Mouse (Mus musculus): ENCODE data around the gene Uts2. TPM values are rescaled to one million over a fixed set of nuclear protein-coding genes. Genes with fewer than 3 reads are reported as not detected.
A peak's percentile ranks its signal among the peaks of the same experiment; 100 is the strongest.

Uts2 gene
- polyA plus RNA-seq, 1 experiment from 2014 or later, result not detected

DNA sequence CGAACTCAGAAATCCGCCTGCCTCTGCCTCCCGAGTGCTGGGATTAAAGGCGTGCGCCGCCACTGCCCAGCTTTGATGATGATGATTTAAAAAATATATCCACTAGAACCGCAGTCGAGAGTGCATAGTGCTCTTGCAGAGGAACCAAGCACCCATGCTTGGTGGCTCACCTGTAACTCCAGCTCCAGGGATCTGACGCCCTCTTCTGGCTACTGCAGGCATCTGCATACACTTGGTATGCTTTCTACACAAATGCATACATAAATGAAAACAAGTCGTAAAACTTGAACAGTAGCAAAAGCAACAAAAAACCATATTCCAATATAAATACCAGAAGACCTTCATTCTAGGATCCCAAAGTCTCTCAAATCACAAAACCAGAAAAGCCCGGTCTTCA is 31.3 kb upstream of the Uts2 start:
- WGBS, result 64% methylated on average over 11 of the region's 11 CpGs
- Histone ChIP-seq H3K36me3 (ENCODE audit: control insufficient read depth, insufficient read depth, low read length) (no peaks in the 10 kb centered on the region), H3K9me3 (ENCODE audit: control insufficient read depth, low read length) (no peaks in the 10 kb centered on the region), H3K9ac (ENCODE audit: low read depth, low read length) (no peak overlapping the region), H3K27me3 (replicated peaks; ENCODE audit: control insufficient read depth, insufficient read depth, low read length) (no peaks in the 10 kb centered on the region), H3K27ac (replicated peaks; ENCODE audit: low read depth, low read length) (no peak overlapping the region), H3K4me1 (ENCODE audit: control insufficient read depth, insufficient read depth, low read length) (no peaks in the 10 kb centered on the region), H3K4me3 (ENCODE audit: low read depth, low read length) (no peak overlapping the region), H3K4me2 (ENCODE audit: low read depth, low read length) (no peak overlapping the region)
- DNase-seq (ENCODE audit: low spot score) (no peak), ATAC-seq (ENCODE audit: low read depth) (0 out of 2 replicates have a peak, but pooled peaks have one; percentile 2)

GRCm38 (mm10) chr4:150966556-150966955 is 30.3 kb upstream of the Uts2 start:
- 25% methylated on average over 7 of the region's 7 CpGs for WGBS
- ATAC-seq (ENCODE audit: low read depth), result no peak
- Histone ChIP-seq H3K4me3 (ENCODE audit: low read depth, low read length) (no peak overlapping the region), H3K27ac (replicated peaks; ENCODE audit: low read depth, low read length) (no peak overlapping the region), H3K9ac (ENCODE audit: low read depth, low read length) (no peak overlapping the region), H3K27me3 (replicated peaks; ENCODE audit: control insufficient read depth, insufficient read depth, low read length) (no peaks in the 10 kb centered on the region), H3K4me1 (ENCODE audit: control insufficient read depth, insufficient read depth, low read length) (no peaks in the 10 kb centered on the region), H3K36me3 (ENCODE audit: control insufficient read depth, insufficient read depth, low read length) (no peaks in the 10 kb centered on the region), H3K4me2 (ENCODE audit: low read depth, low read length) (no peak overlapping the region), H3K9me3 (ENCODE audit: control insufficient read depth, low read length) (no peaks in the 10 kb centered on the region)
- DNase-seq (ENCODE audit: low spot score), result peak; percentile 33

DNA sequence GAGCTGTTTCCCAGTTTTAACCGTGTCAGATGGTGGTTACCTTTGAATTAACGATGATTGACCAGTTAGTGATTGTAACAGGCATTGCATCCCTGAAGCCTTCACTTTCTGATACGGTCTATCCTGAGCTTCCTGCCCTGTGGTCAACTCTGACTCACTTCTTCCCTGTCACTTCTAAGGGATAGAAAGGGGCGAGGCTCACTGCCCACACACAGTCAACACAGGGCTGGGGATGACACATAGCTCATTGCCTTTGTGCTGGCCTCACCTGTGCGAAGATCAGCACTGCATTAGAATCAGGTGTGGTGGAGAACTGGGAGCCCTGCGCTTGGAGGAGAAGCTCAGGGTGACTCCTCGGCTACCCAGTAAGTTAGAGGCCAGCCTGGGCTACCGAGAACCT is 27.9 kb upstream of the Uts2 start:
- Histone ChIP-seq H3K4me3 (ENCODE audit: low read depth, low read length) (no peak overlapping the region), H3K9ac (ENCODE audit: low read depth, low read length) (no peak overlapping the region), H3K4me2 (ENCODE audit: low read depth, low read length) (no peak overlapping the region), H3K4me1 (ENCODE audit: control insufficient read depth, insufficient read depth, low read length) (no peaks in the 10 kb centered on the region), H3K9me3 (ENCODE audit: control insufficient read depth, low read length) (no peaks in the 10 kb centered on the region), H3K36me3 (ENCODE audit: control insufficient read depth, insufficient read depth, low read length) (no peaks in the 10 kb centered on the region), H3K27me3 (replicated peaks; ENCODE audit: control insufficient read depth, insufficient read depth, low read length) (no peaks in the 10 kb centered on the region), H3K27ac (replicated peaks; ENCODE audit: low read depth, low read length) (no peak overlapping the region)
- WGBS, result 84% methylated on average over 8 of the region's 8 CpGs
- DNase-seq (ENCODE audit: low spot score) (no peak), ATAC-seq (ENCODE audit: low read depth) (no peak)

GRCm38 (mm10) chr4:150973264-150973663 is 23.6 kb upstream of the Uts2 start:
- WGBS, result 79% methylated on average over 8 of the region's 8 CpGs
- H3K27ac ChIP-seq (replicated peaks; ENCODE audit: low read depth, low read length), result no peak overlapping the region
- 0 out of 2 replicates have a peak, but pooled peaks cover 3% of the 10 kb centered on the region for H3K4me1 ChIP-seq (ENCODE audit: control insufficient read depth, insufficient read depth, low read length)
- ATAC-seq (ENCODE audit: low read depth) (no peak), DNase-seq (ENCODE audit: low spot score) (no peak)
- H3K9ac ChIP-seq (ENCODE audit: low read depth, low read length), result no peak overlapping the region
- no peaks in the 10 kb centered on the region for H3K27me3 ChIP-seq (replicated peaks; ENCODE audit: control insufficient read depth, insufficient read depth, low read length)
- H3K9me3 ChIP-seq (ENCODE audit: control insufficient read depth, low read length), result no peaks in the 10 kb centered on the region
- no peaks in the 10 kb centered on the region for H3K36me3 ChIP-seq (ENCODE audit: control insufficient read depth, insufficient read depth, low read length)
- no peak overlapping the region for H3K4me2 ChIP-seq (ENCODE audit: low read depth, low read length)
- H3K4me3 ChIP-seq (ENCODE audit: low read depth, low read length), result no peak overlapping the region

- H3K9me3 ChIP-seq (ENCODE audit: control insufficient read depth, low read length), result no peaks in the 10 kb centered on the region
- H3K27ac ChIP-seq (replicated peaks; ENCODE audit: low read depth, low read length), result no peak overlapping the region
- H3K9ac ChIP-seq (ENCODE audit: low read depth, low read length), result no peak overlapping the region
- no peak for ATAC-seq (ENCODE audit: low read depth)
- no peak overlapping the region for H3K4me2 ChIP-seq (ENCODE audit: low read depth, low read length)
- H3K4me3 ChIP-seq (ENCODE audit: low read depth, low read length), result no peak overlapping the region
- H3K4me1 ChIP-seq (ENCODE audit: control insufficient read depth, insufficient read depth, low read length), result 0 out of 2 replicates have a peak, but pooled peaks cover 3% of the 10 kb centered on the region
- H3K27me3 ChIP-seq (replicated peaks; ENCODE audit: control insufficient read depth, insufficient read depth, low read length), result no peaks in the 10 kb centered on the region
- no peak for DNase-seq (ENCODE audit: low spot score)
- WGBS, result 25% methylated on average over 1 of the region's 1 CpGs
- H3K36me3 ChIP-seq (ENCODE audit: control insufficient read depth, insufficient read depth, low read length), result no peaks in the 10 kb centered on the region
These were observed 21.8 kb upstream of the Uts2 start for GRCm38 (mm10) chr4:150975145-150975544.

GRCm38 (mm10) chr4:150978156-150978910 is 18.6 kb upstream of the Uts2 start:
- ATAC-seq (ENCODE audit: low read depth) (no peak), DNase-seq (ENCODE audit: low spot score) (no peak)
- H3K27me3 ChIP-seq (replicated peaks; ENCODE audit: control insufficient read depth, insufficient read depth, low read length), result no peaks in the 10 kb centered on the region
- no peak overlapping the region for H3K4me2 ChIP-seq (ENCODE audit: low read depth, low read length)
- H3K27ac ChIP-seq (replicated peaks; ENCODE audit: low read depth, low read length), result no peak overlapping the region
- H3K4me3 ChIP-seq (ENCODE audit: low read depth, low read length), result no peak overlapping the region
- no peaks in the 10 kb centered on the region for H3K36me3 ChIP-seq (ENCODE audit: control insufficient read depth, insufficient read depth, low read length)
- no peaks in the 10 kb centered on the region for H3K9me3 ChIP-seq (ENCODE audit: control insufficient read depth, low read length)
- WGBS, result 81% methylated on average over 21 of the region's 21 CpGs
- no peak overlapping the region for H3K9ac ChIP-seq (ENCODE audit: low read depth, low read length)
- 0 out of 2 replicates have a peak, but pooled peaks cover 3% of the 10 kb centered on the region for H3K4me1 ChIP-seq (ENCODE audit: control insufficient read depth, insufficient read depth, low read length)

- Histone ChIP-seq H3K4me1 (ENCODE audit: control insufficient read depth, insufficient read depth, low read length) (0 out of 2 replicates have a peak, but pooled peaks cover 3% of the 10 kb centered on the region), H3K4me2 (ENCODE audit: low read depth, low read length) (no peak overlapping the region), H3K27me3 (replicated peaks; ENCODE audit: control insufficient read depth, insufficient read depth, low read length) (no peaks in the 10 kb centered on the region), H3K9me3 (ENCODE audit: control insufficient read depth, low read length) (no peaks in the 10 kb centered on the region), H3K4me3 (ENCODE audit: low read depth, low read length) (no peak overlapping the region), H3K9ac (ENCODE audit: low read depth, low read length) (no peak overlapping the region), H3K36me3 (ENCODE audit: control insufficient read depth, insufficient read depth, low read length) (no peaks in the 10 kb centered on the region), H3K27ac (replicated peaks; ENCODE audit: low read depth, low read length) (no peak overlapping the region)
- ATAC-seq (ENCODE audit: low read depth), result no peak
- WGBS, result 73% methylated on average over 9 of the region's 9 CpGs
- no peak for DNase-seq (ENCODE audit: low spot score)
These were observed 17.4 kb upstream of the Uts2 start for GRCm38 (mm10) chr4:150979455-150979854.

GRCm38 (mm10) chr4:150980153-150980552 is 16.7 kb upstream of the Uts2 start:
- Histone ChIP-seq H3K4me1 (ENCODE audit: control insufficient read depth, insufficient read depth, low read length) (0 out of 2 replicates have a peak, but pooled peaks cover 3% of the 10 kb centered on the region), H3K27ac (replicated peaks; ENCODE audit: low read depth, low read length) (no peak overlapping the region), H3K36me3 (ENCODE audit: control insufficient read depth, insufficient read depth, low read length) (no peaks in the 10 kb centered on the region), H3K27me3 (replicated peaks; ENCODE audit: control insufficient read depth, insufficient read depth, low read length) (no peaks in the 10 kb centered on the region), H3K9me3 (ENCODE audit: control insufficient read depth, low read length) (no peaks in the 10 kb centered on the region), H3K9ac (ENCODE audit: low read depth, low read length) (no peak overlapping the region), H3K4me3 (ENCODE audit: low read depth, low read length) (no peak overlapping the region), H3K4me2 (ENCODE audit: low read depth, low read length) (no peak overlapping the region)
- DNase-seq (ENCODE audit: low spot score), result no peak
- no peak for ATAC-seq (ENCODE audit: low read depth)
- 87% methylated on average over 5 of the region's 5 CpGs for WGBS

DNA sequence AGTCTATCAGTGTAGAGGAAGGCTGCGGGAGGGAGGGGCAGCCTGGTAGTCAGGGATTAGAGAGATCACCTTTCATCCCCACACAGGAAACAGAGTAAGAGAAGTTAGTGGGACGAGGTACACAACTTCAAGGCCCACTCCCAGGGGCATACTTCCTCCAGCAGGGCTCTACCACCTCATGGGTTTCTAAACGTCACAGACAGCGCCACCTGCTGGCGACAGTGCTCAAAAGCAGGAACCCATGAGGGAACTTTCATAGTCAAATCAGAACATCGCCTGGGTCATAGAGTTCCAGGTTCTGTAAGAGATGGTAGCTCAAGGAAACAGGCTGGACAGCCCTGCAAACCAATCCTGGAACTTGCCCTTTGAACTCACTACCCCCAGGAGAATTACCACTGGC is 6.7 kb upstream of the Uts2 start:
- H3K4me1 ChIP-seq (ENCODE audit: control insufficient read depth, insufficient read depth, low read length), result no peaks in the 10 kb centered on the region
- no peak overlapping the region for H3K9ac ChIP-seq (ENCODE audit: low read depth, low read length)
- H3K4me2 ChIP-seq (ENCODE audit: low read depth, low read length), result no peak overlapping the region
- no peaks in the 10 kb centered on the region for H3K36me3 ChIP-seq (ENCODE audit: control insufficient read depth, insufficient read depth, low read length)
- no peaks in the 10 kb centered on the region for H3K27me3 ChIP-seq (replicated peaks; ENCODE audit: control insufficient read depth, insufficient read depth, low read length)
- DNase-seq (ENCODE audit: low spot score) (peak; percentile 13), ATAC-seq (ENCODE audit: low read depth) (no peak)
- H3K4me3 ChIP-seq (ENCODE audit: low read depth, low read length), result no peak overlapping the region
- no peaks in the 10 kb centered on the region for H3K9me3 ChIP-seq (ENCODE audit: control insufficient read depth, low read length)
- H3K27ac ChIP-seq (replicated peaks; ENCODE audit: low read depth, low read length), result no peak overlapping the region
- WGBS, result 47% methylated on average over 6 of the region's 6 CpGs
